Mouse (Mus musculus) hindbrain, embryonic 16.5 days (tissue): ENCODE results near the gene Wdr76. TPM values are rescaled to one million over a fixed set of nuclear protein-coding genes. Genes with fewer than 3 reads are reported as not detected.
"Not testable (repeated sequence)": the region's sequence is repeated elsewhere in the genome, so short reads cannot be mapped to it uniquely, and the experiment has no call there.

ENCODE experiments used
- ATAC-seq: fragments of 200-750 bp; cut with Nextera tagmentation; 2 replicates; pipeline ENCODE4 v1.8.0; 2017; ENCODE audit warnings: moderate TSS enrichment, moderate library complexity
- H3K27ac ChIP-seq: fragments of 300-500 bp; sonication (generic); 2 replicates; pipeline ENCODE4 v1.5.1; 2014; ENCODE audit warnings: low read depth, mild to moderate bottlenecking, control low read depth, low read length, moderate library complexity
- H3K27me3 ChIP-seq: fragments of 300-500 bp; sonication (generic); replicated peaks from 2 replicates; pipeline ENCODE4 v1.6.1; 2014; ENCODE audit warnings: low read length; ENCODE audit not compliant: control insufficient read depth, insufficient read depth
- H3K36me3 ChIP-seq: fragments of 300-500 bp; sonication (generic); 2 replicates; pipeline ENCODE4 v1.6.1; 2014; ENCODE audit warnings: mild to moderate bottlenecking, low read length, moderate library complexity, mixed read lengths; ENCODE audit not compliant: control insufficient read depth, insufficient read depth
- H3K4me1 ChIP-seq: fragments of 300-500 bp; sonication (generic); 2 replicates; pipeline ENCODE4 v1.6.1; 2014; ENCODE audit warnings: low read depth, low read length; ENCODE audit not compliant: control insufficient read depth, insufficient read depth
- H3K4me2 ChIP-seq: fragments of 300-500 bp; sonication (generic); 2 replicates; pipeline ENCODE4 v1.6.1; 2014; ENCODE audit warnings: mild to moderate bottlenecking, low read length, control low read depth, moderate library complexity
- H3K4me3 ChIP-seq: fragments of 300-500 bp; sonication (generic); 2 replicates; pipeline ENCODE4 v1.5.1; 2014; ENCODE audit warnings: mild to moderate bottlenecking, low read length, control low read depth, moderate library complexity
- H3K9ac ChIP-seq: fragments of 300-500 bp; sonication (generic); 2 replicates; pipeline ENCODE4 v1.6.1; 2014; ENCODE audit warnings: low read depth, mild to moderate bottlenecking, control low read depth, low read length, moderate library complexity
- H3K9me3 ChIP-seq: fragments of 300-500 bp; sonication (generic); 2 replicates; pipeline ENCODE4 v1.6.1; 2014; ENCODE audit warnings: mild to moderate bottlenecking, low read length, moderate library complexity; ENCODE audit not compliant: control insufficient read depth
- WGBS: fragments of 180-500 bp; shearing (Covaris S2); extraction: QIAGEN DNeasy Blood & Tissue Kit; methylation state at CpG from one replicate; pipeline ENCODE4 v1.1.7; 2014; 5-methylcytosine and 5-hydroxymethylcytosine counted together
- polyA plus RNA-seq: library from polyadenylated mRNA; unstranded; fragments of >200 nt; fragmentation: Nextera tagmentation; extraction: Ambion mirVana; gene quantifications from 2 replicates; pipeline ENCODE4 v1.2.1, GENCODE M21; 2015

The Wdr76 gene
- polyA plus RNA-seq: 3.2 TPM in 2 replicates

DNA sequence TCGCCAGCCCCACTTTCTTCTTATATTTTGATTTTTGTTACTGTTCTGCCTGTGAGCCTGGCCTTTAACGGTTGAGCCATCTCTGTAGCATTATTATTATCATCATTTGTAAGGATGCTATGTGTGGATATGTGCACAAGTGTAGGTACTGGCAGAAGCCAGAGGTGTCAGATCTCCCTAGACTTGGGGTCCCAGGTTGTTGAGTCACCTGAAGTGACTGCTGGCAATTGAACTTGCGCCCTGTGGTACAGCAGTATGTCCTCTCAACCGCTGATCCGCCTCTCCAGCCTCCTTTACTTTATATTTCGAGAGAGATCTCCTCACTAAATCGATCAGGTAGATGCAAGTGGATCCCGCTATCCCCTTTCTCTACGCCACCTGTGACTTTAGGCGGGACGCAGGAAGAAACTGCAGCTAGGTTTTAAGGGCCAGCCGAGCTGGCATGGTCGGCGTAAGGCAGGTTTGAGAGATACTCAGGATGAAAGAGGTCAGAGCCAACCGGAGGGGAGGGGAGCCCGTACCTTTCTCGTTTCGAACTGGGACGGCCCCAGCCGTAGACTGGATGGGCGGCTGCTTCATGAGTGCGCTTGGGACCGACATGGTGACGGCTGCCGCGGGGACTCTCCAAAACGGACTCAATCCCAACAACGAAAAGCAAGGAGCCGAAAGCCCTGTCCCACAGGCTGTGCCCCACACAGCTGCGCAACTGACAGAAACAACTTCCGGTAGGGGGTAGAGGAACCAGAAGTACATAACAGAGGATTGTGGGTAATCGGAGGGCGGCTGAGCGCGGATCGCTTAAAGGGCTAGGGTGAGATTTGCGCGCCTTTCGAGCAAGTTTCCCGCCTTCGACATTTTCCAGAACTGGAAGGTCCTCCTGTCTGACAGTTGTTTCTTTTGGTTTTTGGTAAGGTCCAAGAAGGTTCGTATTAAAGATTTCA lies at the start of gene Wdr76, which contains the start of gene Mfap1a:
Gene Wdr76 (plus strand): TSS at position 782 of the 941 bp plus-strand sequence.
Gene Mfap1a (minus strand): TSS at position 724 of the 941 bp plus-strand sequence.
- 6% methylated on average over 34 of the region's 42 CpGs for WGBS
- ATAC-seq: peak; percentile 96
- not testable (repeated sequence) for H3K4me1 ChIP-seq, H3K27me3 ChIP-seq, H3K9me3 ChIP-seq, H3K36me3 ChIP-seq
- peak within 1 kb of the TSS; percentile 66; the same call in 1 of the 2 replicates for H3K27ac ChIP-seq
- H3K4me3 ChIP-seq: peak within 1 kb of the TSS; percentile 62
- peak within 1 kb of the TSS; percentile 68 for H3K4me2 ChIP-seq
- H3K9ac ChIP-seq: peak within 1 kb of the TSS; percentile 72

DNA sequence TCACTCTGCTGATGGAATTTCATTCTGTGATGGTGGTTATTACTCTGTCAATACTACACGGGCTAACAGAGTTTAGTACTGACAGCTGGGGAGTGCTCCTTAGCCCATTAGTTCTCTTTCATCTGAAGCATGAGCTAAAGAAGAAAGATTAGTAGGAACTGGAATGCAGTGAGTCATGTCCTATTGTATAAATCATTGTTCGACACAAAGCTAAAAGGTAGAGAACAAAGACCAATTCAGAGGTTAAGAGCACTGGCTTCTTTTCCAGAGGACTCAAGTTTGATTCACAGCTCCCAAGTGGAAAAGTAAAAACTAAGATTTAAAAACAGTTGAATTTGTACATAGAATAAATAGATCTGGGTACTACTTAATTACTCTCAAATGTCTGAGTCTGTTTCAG lies 46.5 kb upstream of the Wdr76 start:
- no peak for ATAC-seq
- H3K36me3 ChIP-seq: peaks cover 6% of the 10 kb centered on the region; the same call in 1 of the 2 replicates
- no peaks in the 10 kb centered on the region for H3K9me3 ChIP-seq
- H3K4me2 ChIP-seq: no peak overlapping the region
- no peaks in the 10 kb centered on the region for H3K27me3 ChIP-seq
- no peak overlapping the region for H3K4me3 ChIP-seq
- no peak overlapping the region for H3K27ac ChIP-seq
- H3K9ac ChIP-seq: no peak overlapping the region
- peaks cover 11% of the 10 kb centered on the region for H3K4me1 ChIP-seq
- 63% methylated on average over 2 of the region's 2 CpGs for WGBS

DNA sequence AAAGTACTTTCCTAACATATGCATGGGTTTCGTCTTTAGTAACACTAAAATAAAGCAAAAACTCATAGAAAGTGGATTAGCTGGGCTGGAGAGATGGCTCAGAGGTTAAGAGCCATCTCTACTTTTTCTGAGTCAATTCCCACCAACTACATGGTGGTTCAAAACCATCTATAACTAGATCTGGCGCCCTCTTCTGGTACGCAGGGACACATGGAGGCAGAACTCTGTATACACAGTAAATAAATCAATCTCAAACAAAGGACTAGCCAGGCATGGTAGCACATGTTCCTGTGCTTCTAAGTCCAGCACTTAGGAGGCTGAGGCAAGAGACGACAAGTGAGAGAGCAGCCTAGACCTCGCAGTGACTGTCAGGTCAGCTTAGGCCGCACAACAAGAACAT lies 37.5 kb upstream of the Wdr76 start:
- not testable (repeated sequence) for H3K9ac ChIP-seq, H3K36me3 ChIP-seq, H3K27ac ChIP-seq, ATAC-seq, H3K9me3 ChIP-seq, H3K4me2 ChIP-seq, H3K27me3 ChIP-seq, H3K4me1 ChIP-seq, H3K4me3 ChIP-seq
- 100% methylated on average over 1 of the region's 6 CpGs for WGBS

DNA sequence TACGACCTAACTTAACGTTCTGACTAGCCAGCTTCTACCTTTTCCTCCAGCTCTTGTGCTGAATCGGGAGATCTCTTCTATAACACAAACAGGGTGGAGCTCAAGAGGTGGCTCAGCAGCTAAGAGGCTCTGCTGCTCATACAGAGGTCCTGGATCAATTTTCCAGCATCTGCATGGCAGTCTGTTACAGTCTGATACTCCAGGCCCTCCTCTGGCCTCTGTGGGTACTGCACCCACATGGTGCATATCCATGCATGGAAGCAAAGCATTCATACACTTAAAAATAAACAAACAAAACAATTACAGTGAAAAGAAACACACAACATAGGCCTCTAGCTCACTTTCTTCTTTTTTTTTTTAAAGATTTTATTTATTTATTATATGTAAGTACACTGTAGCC lies 33.7 kb upstream of the Wdr76 start:
- not testable (repeated sequence) for H3K4me2 ChIP-seq, H3K27ac ChIP-seq, H3K4me3 ChIP-seq, H3K36me3 ChIP-seq, H3K9ac ChIP-seq, H3K9me3 ChIP-seq, H3K4me1 ChIP-seq, H3K27me3 ChIP-seq, ATAC-seq
- WGBS: 92% methylated on average over 3 of the region's 3 CpGs

DNA sequence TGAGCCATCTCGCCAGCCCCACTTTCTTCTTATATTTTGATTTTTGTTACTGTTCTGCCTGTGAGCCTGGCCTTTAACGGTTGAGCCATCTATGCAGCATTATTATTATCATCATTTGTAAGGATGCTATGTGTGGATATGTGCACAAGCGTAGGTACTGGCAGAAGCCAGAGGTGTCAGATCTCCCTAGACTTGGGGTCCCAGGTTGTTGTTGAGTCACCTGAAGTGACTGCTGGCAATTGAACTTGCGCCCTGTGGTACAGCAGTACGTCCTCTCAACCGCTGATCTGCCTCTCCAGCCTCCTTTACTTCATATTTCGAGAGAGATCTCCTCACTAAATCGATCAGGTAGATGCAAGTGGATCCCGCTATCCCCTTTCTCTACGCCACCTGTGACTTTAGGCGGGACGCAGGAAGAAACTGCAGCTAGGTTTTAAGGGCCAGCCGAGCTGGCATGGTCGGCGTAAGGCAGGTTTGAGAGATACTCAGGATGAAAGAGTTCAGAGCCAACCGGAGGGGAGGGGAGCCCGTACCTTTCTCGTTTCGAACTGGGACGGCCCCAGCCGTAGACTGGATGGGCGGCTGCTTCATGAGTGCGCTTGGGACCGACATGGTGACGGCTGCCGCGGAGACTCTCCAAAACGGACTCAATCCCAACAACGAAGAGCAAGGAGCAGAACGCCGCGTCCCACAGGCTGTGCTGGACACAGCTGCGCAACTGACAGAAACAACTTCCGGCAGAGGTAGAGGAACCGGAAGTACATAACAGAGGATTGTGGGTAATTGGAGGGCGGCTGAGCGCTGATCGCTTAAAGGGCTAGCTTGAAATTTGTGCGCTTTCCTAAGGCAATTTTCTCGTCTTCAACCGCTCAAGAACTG lies 33.0 kb upstream of the Wdr76 start, which contains the start of gene Mfap1b:
Gene Mfap1b (minus strand): TSS at position 767 of the 879 bp plus-strand sequence.
- Histone ChIP-seq H3K4me2 (peak within 1 kb of the TSS; percentile 68), H3K9ac (peak within 1 kb of the TSS; percentile 67), H3K27ac (peak within 1 kb of the TSS; percentile 69), H3K4me3 (peak within 1 kb of the TSS; percentile 58)
- 3% methylated on average over 35 of the region's 41 CpGs for WGBS
- not testable (repeated sequence) for H3K4me1 ChIP-seq, H3K36me3 ChIP-seq, H3K27me3 ChIP-seq, H3K9me3 ChIP-seq
- peak; percentile 96 for ATAC-seq

DNA sequence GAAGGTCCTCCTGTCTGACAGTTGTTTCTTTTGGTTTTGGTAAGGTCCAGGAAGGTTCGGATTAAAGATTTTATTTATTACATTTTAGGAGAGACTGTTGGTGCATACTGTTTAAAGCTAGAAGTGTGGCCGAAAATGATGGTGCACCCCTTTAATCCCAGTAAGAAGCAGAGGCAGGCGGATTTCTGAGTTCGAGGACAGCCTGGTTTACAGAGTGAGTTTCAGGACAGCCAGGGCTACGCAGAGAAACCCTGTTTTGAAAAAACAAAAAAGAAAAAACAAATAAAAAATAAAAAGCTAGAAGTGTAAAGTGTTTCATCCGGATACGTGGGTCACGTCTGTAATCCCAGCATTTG lies 32.4 kb upstream of the Wdr76 start:
- Histone ChIP-seq H3K9ac (peak overlapping the region; percentile 67), H3K27ac (peak overlapping the region; percentile 69), H3K4me3 (peak overlapping the region; percentile 58), H3K4me2 (peak overlapping the region; percentile 45), H3K4me1 (no peaks in the 10 kb centered on the region), H3K27me3 (no peaks in the 10 kb centered on the region), H3K36me3 (0 out of 2 replicates have a peak, but pooled peaks cover 2% of the 10 kb centered on the region), H3K9me3 (no peaks in the 10 kb centered on the region)
- ATAC-seq: no peak
- WGBS: 32% methylated on average over 8 of the region's 8 CpGs

DNA sequence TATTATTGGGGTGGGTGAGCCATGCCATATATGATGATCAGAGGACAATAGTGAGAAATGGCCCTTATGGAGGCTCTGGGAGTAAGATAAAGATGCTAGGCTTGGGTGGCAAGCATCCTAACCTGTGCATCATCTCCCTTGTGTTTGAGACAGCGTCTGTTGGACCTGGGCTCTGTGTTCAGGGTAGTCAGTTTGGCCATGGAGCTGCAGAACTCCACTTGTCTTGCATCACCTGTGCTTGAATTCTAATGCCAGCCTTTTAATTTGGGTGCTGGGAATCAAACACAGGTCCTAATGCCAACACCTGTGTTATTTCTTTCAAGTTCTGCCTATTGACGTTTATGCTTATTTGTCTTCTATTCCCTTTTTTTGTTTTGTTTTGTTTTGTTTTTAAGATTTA lies 31.2 kb upstream of the Wdr76 start:
- WGBS: 98% methylated on average over 2 of the region's 2 CpGs
- not testable (repeated sequence) for H3K4me1 ChIP-seq, H3K4me2 ChIP-seq, H3K27ac ChIP-seq, ATAC-seq, H3K36me3 ChIP-seq, H3K9ac ChIP-seq, H3K4me3 ChIP-seq, H3K9me3 ChIP-seq, H3K27me3 ChIP-seq

DNA sequence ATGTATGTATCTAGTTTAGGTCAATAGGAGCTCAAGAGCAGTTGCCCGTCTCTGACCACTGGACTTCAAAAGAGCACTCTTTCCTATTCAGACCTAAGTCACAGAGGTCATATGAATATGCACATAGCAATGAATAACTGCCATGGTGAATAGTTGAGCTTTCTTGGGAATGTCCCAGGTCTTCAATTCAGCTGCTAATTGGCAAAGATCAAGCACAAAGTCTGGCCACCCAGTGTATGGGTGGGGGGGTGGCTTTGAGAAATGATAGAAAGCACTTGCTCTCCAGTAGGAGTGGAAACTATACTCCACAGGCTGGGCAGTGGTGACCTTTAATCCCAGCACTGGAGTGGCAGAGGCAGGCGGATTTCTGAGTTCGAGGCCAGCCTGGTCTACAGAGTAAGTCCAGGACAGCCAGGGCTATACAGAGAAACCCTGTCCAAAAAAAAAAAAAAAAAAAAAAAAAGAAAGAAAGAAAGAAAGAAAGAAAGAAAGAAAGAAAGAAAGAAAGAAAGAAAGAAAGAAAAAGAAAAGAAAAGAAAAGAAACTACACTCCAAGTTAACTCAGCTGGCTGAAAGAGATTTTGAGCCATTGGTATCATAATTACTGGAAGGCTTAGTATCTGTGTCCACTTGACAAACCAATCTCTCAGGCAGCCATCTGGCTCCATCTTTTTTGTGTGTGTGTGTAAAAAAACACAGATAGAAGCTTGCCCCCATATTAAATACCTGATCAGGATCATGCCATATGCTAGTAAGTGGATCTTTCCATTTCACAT lies 28.8 kb upstream of the Wdr76 start:
- Histone ChIP-seq H3K27ac (no peak overlapping the region), H3K9ac (no peak overlapping the region), H3K4me3 (no peak overlapping the region), H3K4me2 (no peak overlapping the region), H3K4me1 (no peaks in the 10 kb centered on the region), H3K9me3 (no peaks in the 10 kb centered on the region), H3K27me3 (no peaks in the 10 kb centered on the region), H3K36me3 (no peaks in the 10 kb centered on the region)
- ATAC-seq: no peak
- WGBS: 74% methylated on average over 3 of the region's 3 CpGs
